In genomic region chr1:87848237-87848996, GRCm38 (mm10) we compare ENCODE assay signal across 11 mouse cellular contexts. TPM values are rescaled to one million over a fixed set of nuclear protein-coding genes. Genes with fewer than 3 reads are reported as not detected.
DNase-seq lines count a peak whose midpoint lies in the region; ATAC-seq lines count a peak whose summit lies in the region.
"Had no signal": no experiment of that assay in that cellular context is flagged by ENCODE, and none has a peak within 500 bp of the region (broad histone marks: within the 10 kb centered on the region; RNA-seq: fewer than 3 reads in every experiment).

No protein-coding gene starts in this region.

- no peaks in the 10 kb centered on the region for H3K9me3 ChIP-seq in heart, embryonic 13.5 days
- no peaks in the 10 kb centered on the region for H3K9me3 ChIP-seq in heart, embryonic 10.5 days
- H3K9me3 ChIP-seq: G1E had no signal

- WGBS in heart, embryonic 13.5 days, result 50% methylated on average over 11 of the region's 11 CpGs
- 60% methylated on average over 11 of the region's 11 CpGs for WGBS in macrophage (ENCODE audit: missing documents)
- WGBS in heart, embryonic 10.5 days, result 63% methylated on average over 11 of the region's 11 CpGs

- no peaks in the 10 kb centered on the region for H3K27me3 ChIP-seq in heart, embryonic 13.5 days (replicated peaks)
- H3K27me3 ChIP-seq in heart, embryonic 10.5 days (ENCODE audit: insufficient read depth, poor library complexity, severe bottlenecking), result no peaks in the 10 kb centered on the region
- H3K27me3 ChIP-seq: megakaryocyte, embryonic 14.5 days had no signal

- peak overlapping the region; percentile 52 for H3K9ac ChIP-seq in heart, embryonic 13.5 days

- ATAC-seq in heart, embryonic 13.5 days (ENCODE audit: extremely low read depth, insufficient number of reproducible peaks, low FRiP score, low TSS enrichment), result no peak
- no peak for ATAC-seq in CD4-positive, CD25-positive, alpha-beta regulatory T cell, adult 4 months

- no peak overlapping the region for H3K4me3 ChIP-seq in heart, embryonic 13.5 days
- peak overlapping the region; percentile 15 for H3K4me3 ChIP-seq in macrophage (ENCODE audit: inconsistent target)
- H3K4me3 ChIP-seq in heart, embryonic 10.5 days, result no peak overlapping the region
- H3K4me3 ChIP-seq: megakaryocyte, embryonic 14.5 days had no signal

- no peaks in the 10 kb centered on the region for H3K36me3 ChIP-seq in heart, embryonic 13.5 days
- no peaks in the 10 kb centered on the region for H3K36me3 ChIP-seq in macrophage (ENCODE audit: inconsistent target)
- no peaks in the 10 kb centered on the region for H3K36me3 ChIP-seq in heart, embryonic 10.5 days
- H3K36me3 ChIP-seq: G1E had no signal

- no peak for DNase-seq in heart, postnatal 14 days
- peak; percentile 78 for DNase-seq in A20 (ENCODE audit: low read depth, low spot score)
- DNase-seq in adrenal gland, postnatal 25 days, result peak; percentile 39
- DNase-seq in urinary bladder, postnatal 25 days (ENCODE audit: low spot score), result no peak
- DNase-seq in heart, embryonic 10.5 days (ENCODE audit: low spot score), result no peak
- DNase-seq: kidney, postnatal 14 days had no signal

- H3K4me1 ChIP-seq in heart, embryonic 13.5 days, result peaks cover 29% of the 10 kb centered on the region
- H3K4me1 ChIP-seq in heart, embryonic 10.5 days, result peaks cover 32% of the 10 kb centered on the region

- no peaks in the 10 kb centered on the region; the same call in 1 of the 2 replicates for H3K79me2 ChIP-seq in macrophage (ENCODE audit: inconsistent target)

- no peak overlapping the region for H3K4me2 ChIP-seq in heart, embryonic 13.5 days

- no peak overlapping the region for H3K27ac ChIP-seq in heart, embryonic 13.5 days (replicated peaks)
- H3K27ac ChIP-seq in macrophage, result peak overlapping the region; percentile 97
- no peak overlapping the region for H3K27ac ChIP-seq in heart, embryonic 10.5 days

- intact Hi-C loops in heart, postnatal 14 days (cut with DNase I), result no loop called here

RNA-seq across cellular contexts. Expression of gene Dgkd, which starts 4.7 kb away (rescaled TPM):
- 20.0 and 20.4 TPM in 2 replicates for polyA plus RNA-seq in heart, embryonic 13.5 days (2015; fragmentation: Nextera tagmentation; extraction: Ambion mirVana)
- total RNA-seq in heart, postnatal 14 days (2021), result 10 to 100 TPM; 56.9 to 63.9 TPM
- 54.7 and 62.5 TPM in 2 replicates for total RNA-seq in adrenal gland, postnatal 25 days (2021)
- total RNA-seq in macrophage (2018; cell fraction: chromatin; rRNA removed), result 100 to 1,000 TPM in 20 of 26 experiments, 10 to 100 TPM in 6; 34.5 to 425 (median 135) TPM
- 10 to 100 TPM; 22.3 to 84.2 (median 40.3) TPM for total RNA-seq in macrophage (2018; cell fraction: cytosol; rRNA removed)
- total RNA-seq in macrophage (2018; cell fraction: nucleus; rRNA removed), result 100 to 1,000 TPM in 9 of 26 experiments, 10 to 100 TPM in 17; 36.1 to 233 (median 76.6) TPM
- polyA plus RNA-seq in macrophage (2018), result 33.2 to 62.9 TPM (median 58.3 TPM) in 3 replicates
- polyA plus RNA-seq in CD4-positive, CD25-positive, alpha-beta regulatory T cell, adult 4 months (2017; shearing (Covaris generic)), result 10 to 100 TPM; 38.7 to 57.0 TPM
- polyA plus RNA-seq in heart, embryonic 10.5 days (2016; fragmentation: Nextera tagmentation; extraction: Ambion mirVana), result 26.6 and 31.6 TPM in 2 replicates

RNA-seq across cellular contexts. Expression of gene Sag, which starts 44.9 kb away (rescaled TPM):
- 0.70 and 0.82 TPM in 2 replicates for polyA plus RNA-seq in heart, embryonic 13.5 days (2015; fragmentation: Nextera tagmentation; extraction: Ambion mirVana)
- under 1 TPM; 0.29 to 0.43 TPM for total RNA-seq in heart, postnatal 14 days (2021)
- 4.0 and 5.2 TPM in 2 replicates for total RNA-seq in adrenal gland, postnatal 25 days (2021)
- total RNA-seq in macrophage (2018; cell fraction: chromatin; rRNA removed), result 10 to 100 TPM in 16 of 26 experiments, 1 to 10 TPM in 9, under 1 TPM in 1; 0.96 to 24.1 (median 11.8) TPM
- under 1 TPM; 0.11 to 0.80 (median 0.37) TPM for total RNA-seq in macrophage (2018; cell fraction: cytosol; rRNA removed)
- 10 to 100 TPM in 1 of 26 experiments, 1 to 10 TPM in 24, under 1 TPM in 1; 0.35 to 12.0 (median 4.4) TPM for total RNA-seq in macrophage (2018; cell fraction: nucleus; rRNA removed)
- 0.50 to 0.83 TPM (median 0.62 TPM) in 3 replicates for polyA plus RNA-seq in macrophage (2018)
- 1 to 10 TPM; 6.2 to 6.4 TPM for polyA plus RNA-seq in CD4-positive, CD25-positive, alpha-beta regulatory T cell, adult 4 months (2017; shearing (Covaris generic))
- polyA plus RNA-seq in heart, embryonic 10.5 days (2016; fragmentation: Nextera tagmentation; extraction: Ambion mirVana), result 1.9 and 2.0 TPM in 2 replicates
- polyA plus RNA-seq: G1E had no signal

Comparison
In these comparisons a context has a peak if more than half of its experiments do, and no peak if none do; other contexts are left out.
1. DNase-seq: peak in A20 (single experiment) and adrenal gland, postnatal 25 days (single experiment); none in heart, postnatal 14 days (0 of 2), urinary bladder, postnatal 25 days (single experiment) and heart, embryonic 10.5 days (single experiment).